Mouse (Mus musculus) spleen, adult 12 weeks (tissue): Measurements from ENCODE around the gene Sar1b.
A peak's percentile ranks its signal among the peaks of the same experiment; 100 is the strongest.

Experiments used
- DNase-seq: peaks from one replicate; pipeline ENCODE4 v3.0.0; 2022; ENCODE audit warnings: low spot score

The Sar1b gene

GRCm38 (mm10) chr11:51831962-51832909, 68.7 kb downstream of the Sar1b start:
- peak; percentile 52 for DNase-seq

GRCm38 (mm10) chr11:51832992-51833391, 69.5 kb downstream of the Sar1b start:
- no peak for DNase-seq

GRCm38 (mm10) chr11:51833393-51834066, 70.0 kb downstream of the Sar1b start:
- no peak for DNase-seq

GRCm38 (mm10) chr11:51834067-51834411, 70.6 kb downstream of the Sar1b start:
- DNase-seq: no peak

- no peak for DNase-seq
These were observed 72.1 kb downstream of the Sar1b start for GRCm38 (mm10) chr11:51835598-51835997.

- no peak for DNase-seq
These were observed 73.0 kb downstream of the Sar1b start for GRCm38 (mm10) chr11:51836506-51836905.

GRCm38 (mm10) chr11:51837164-51838153, 74.0 kb downstream of the Sar1b start:
- no peak for DNase-seq

GRCm38 (mm10) chr11:51839106-51839505, 75.6 kb downstream of the Sar1b start:
- DNase-seq: no peak

GRCm38 (mm10) chr11:51839973-51840372, 76.5 kb downstream of the Sar1b start:
- no peak for DNase-seq

- DNase-seq: peak; percentile 39
These were observed 77.2 kb downstream of the Sar1b start for GRCm38 (mm10) chr11:51840657-51841056.

GRCm38 (mm10) chr11:51841149-51841548, 77.7 kb downstream of the Sar1b start:
- no peak for DNase-seq
